Mouse (Mus musculus): Measurements from ENCODE around the gene Usp37.
"Not testable (repeated sequence)": the region's sequence is repeated elsewhere in the genome, so short reads cannot be mapped to it uniquely, and the experiment has no call there.

The Usp37 gene

DNA sequence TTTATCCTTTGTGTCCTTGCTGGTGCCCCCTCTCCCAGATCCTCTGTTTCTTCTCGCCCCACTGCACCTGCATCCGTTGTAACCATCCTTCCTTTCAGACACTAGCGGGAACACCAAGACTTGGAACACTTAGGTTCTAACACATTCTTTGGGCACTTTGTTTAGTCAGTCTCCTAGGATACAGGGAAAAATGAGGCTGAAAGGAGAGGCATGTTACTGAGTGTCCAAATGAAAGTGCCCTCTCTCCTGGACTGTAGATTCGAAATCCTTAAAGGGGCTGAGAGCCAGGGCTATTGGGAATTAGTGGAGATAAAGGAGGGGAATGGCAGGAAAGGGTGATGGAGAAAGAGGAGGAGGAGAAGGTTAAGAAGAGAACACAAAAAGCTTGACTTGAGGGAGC, at the start of gene Usp37:
Gene Usp37, minus strand, starts transcription at position 101 of the 400 bp plus-strand sequence.
- no peak for DNase-seq

DNA sequence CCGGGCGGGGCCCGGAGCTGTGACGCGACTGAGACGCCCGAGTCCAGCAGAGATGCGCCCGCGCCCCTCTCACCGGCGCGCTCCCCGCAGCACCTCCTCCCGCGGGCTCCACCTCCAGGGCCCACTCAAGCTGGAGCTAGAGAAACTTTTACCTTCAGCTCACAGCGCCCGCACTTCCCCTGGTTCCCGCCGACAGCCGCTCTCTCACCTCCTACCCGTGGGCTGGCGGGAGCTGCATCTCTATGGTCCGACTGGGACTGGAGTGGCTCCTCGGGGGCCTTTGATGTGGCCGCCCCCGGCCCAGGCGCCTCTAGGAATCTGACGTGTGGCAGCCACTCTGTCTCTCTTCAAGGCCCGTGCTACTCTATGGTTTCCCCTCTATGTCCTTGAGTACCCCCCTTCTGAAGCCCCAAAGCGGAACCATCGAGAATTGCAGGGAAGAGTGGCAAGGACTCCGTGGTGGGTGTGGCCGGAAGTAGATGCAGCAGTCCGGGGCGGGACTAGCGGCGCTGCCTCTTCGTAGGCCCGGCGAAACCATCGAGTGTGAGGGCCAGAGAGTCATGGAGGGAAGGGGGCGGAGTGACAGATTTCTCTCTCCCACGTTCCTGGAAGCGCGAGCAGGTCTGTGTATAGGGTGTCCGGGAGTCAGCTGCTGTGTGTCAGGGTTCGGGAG, 43.8 kb upstream of the Usp37 start, which contains the start of the genes Zfp142 and Bcs1l:
Gene Zfp142, minus strand, starts transcription at position 474 of the 673 bp plus-strand sequence.
Gene Bcs1l, plus strand, starts transcription at position 517 of the 673 bp plus-strand sequence.
- DNase-seq = peak; percentile 94 to 96

DNA sequence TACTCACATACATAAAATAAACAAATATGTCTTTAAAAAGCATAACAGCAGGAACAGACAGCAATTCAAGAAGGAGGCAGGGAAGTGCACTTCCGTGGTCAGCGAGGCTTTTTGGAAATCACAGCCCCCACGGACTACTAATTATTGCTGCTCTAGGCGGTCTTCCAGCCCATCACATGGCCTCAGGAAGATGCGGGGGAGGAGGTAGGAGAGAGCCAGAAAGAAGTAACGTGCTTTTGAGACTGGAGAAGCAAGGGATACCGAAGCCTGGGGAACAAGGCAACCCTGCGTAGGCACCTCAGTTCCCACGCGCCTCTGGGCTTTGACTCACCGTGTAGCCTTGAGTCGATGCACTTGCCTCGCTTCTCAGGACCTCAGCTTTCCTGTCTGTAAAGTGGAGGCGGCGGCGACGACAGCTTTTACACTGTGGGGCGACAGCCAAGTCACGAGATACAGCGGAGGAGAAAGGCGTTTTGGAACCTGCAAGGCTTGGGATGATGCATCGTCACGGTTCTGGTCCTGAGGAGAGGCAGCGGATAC, 43.2 kb upstream of the Usp37 start:
- no peak for DNase-seq

DNA sequence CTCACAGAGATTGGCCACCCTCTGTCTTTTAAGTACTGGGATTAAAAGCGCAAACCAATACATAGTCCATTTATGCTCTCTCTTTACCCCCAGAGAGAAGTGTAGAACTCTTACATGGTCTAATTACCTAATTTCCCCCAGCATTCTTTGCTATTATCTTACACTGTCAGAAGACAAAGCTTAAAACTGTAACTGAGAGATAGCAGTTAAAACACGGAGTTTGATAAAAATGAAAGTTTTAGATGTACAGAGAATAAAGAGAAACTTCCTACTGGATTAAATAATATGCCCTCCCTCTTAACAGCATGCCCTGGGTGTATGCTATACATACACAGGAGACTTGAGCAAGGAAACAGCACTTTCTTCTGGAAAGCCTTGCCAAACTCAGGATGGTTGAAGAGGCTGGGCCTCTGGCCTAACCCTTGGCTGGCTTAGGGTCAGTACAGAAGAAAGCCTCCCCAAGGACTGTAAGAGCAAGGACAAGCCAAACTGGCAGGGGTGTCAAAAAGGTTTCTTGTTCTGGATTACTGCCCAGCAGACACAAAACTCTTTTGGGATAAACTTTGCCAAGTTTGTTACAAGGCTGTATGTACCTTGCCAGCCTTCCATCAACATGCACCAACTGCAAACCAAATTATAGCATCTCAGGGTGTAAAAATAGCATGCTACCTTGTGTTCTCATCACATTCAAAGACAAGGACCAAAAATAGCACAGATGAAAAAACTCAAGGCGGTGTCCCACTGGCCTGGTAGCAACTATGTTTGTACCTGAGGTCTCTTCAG, 40.7 kb upstream of the Usp37 start:
- no peak for DNase-seq

DNA sequence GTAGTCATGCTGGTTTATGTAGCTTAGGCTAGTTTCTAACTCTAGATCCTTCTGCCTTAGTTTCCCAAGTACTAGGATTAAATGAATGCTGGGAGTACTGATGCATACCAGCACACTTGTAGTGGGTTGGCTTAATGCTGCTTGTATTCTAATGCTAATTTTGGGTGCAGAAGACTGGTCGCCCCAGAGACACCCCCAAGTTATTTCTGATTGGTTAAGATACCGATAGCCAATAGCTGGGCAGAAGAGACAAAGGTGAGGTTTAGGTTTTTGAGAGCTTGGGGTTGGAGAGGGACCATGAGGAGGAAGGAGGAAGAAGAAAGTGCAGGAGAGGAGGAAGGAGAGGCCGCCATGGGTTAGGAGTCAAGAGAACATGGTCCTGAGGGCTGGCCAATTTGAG, 38.5 kb upstream of the Usp37 start:
- no peak for DNase-seq

DNA sequence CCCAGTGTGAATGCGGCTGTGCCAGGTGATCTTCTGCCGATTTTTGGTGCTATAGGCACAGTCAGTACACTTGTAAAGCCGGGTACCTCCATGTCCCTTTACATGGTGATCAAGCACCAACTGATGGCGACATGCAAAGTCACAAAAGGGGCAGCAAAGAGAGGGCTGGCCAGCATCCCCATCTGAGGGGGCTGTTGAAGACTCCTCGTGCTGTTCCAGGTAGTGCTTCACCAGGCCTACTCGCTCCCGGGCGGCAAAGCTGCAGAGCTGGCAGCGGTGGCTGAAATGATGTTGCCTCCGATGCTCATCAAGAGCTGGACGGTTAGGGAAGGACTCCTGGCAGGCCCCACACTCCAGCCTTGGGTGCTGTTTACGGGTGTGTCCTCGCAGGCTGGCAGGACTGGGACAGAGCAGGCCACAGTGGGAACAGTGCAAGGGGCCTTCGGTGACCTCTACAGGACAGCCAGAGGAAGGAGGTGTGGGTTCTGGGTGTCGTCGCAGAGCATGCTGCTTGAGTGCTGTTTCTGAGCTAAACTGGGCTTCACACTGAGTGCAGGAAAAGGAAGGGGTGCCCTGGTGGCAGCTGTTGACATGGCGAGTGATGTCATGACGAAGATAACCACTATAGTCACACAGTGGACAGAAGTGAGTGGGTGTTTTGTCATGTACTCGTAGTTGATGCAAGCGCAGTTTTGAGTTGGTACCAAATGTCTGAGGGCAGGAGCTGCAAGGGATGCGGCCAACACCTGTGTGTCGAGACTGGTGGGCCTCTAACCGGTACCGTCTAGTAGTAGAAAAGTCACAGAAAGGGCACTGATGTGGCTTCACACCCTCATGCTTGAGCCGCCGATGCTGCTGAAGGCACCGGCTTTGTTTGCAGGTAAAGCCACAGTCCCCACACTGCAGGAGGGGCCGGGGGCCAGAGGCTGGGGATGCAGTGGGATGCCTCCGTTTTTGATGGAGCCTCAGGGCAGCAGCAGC, 25.9 kb upstream of the Usp37 start:
- DNase-seq = no peak

DNA sequence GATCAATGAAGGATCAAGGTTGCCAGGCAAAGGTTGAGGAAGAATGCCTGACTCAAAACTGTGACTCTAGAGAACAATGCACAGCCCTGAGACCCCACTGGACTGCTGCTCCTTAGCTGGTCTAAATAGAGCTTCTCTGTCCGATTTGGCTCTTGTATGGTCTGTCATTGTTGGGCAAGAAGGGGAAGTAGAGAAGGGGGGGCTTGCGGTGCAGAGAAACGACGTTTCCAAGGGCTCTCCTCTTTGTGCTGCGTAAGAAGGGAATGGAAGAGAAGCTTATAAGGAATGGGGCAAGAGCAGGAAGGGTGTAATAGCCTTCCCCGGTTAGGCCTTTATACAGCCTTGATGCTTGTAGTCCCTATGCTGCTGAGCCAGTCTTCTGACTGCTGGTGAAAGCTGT, 21.8 kb upstream of the Usp37 start:
- DNase-seq = no peak

DNA sequence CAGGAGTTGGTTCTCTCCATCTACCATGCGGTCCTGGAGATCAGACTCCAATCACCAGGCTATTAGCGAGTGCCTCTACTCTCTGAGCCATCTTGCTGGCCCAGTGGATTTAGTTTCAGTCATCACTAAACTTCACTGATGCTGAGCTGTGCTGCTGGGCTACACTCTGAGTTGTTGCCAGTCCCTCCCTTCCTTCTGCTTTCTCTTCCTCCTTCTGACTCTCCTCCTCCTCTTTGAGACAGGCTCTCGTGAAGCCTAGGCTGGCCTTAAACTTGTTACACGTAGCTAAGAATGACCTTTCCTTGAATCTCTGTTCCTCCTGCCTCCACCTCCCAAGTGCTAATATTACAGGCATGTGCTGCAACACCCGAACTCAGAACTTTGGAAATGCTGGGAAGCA, 15.0 kb upstream of the Usp37 start:
- no peak for DNase-seq

DNA sequence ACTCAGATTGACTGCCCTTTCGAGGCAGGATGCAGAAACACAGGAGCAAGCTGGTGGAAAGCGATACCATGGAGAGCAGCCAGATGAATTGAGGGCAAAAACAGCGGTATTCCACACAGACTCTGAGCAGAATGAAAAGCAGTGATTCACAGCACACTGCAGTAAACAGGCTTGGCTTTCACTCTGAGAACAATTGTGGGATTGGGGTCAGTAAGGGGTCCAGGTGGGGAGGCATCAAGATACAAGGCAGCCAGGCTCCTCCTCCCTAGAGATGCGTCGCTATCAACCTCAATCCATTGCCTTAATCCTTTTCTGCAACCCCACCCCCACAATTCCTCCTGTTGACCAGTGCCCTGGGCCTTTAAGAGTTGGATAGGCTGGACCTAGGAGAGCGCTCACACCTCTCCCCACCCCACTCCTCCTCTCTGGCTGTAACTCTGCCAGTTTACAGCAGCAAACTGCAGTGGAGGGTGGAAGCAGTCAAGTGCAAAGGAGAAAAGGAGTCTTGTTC, 1.6 kb downstream of the Usp37 start, which contains the start of gene Plcd4:
Gene Plcd4, plus strand, starts transcription at position 438 of the 511 bp plus-strand sequence.
- no peak for DNase-seq

DNA sequence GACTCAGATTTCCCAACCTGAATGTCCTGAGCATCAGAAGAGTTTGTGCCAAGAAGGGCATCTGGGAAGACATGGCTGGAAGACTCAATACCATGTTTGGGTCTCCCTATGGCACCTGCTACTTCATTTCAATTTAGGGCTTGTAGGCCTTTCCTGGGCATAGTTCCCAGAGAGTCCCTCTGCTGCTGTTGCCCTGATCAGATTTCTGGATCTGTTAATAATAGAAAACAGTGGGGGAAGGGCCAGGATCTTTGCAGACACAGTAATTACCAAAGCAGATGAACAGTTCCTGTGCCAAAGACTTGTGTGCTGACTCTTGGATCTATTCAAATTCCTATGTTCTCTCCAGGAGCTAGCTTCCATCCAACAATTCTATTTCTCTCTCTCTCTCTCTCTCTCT, 5.4 kb downstream of the Usp37 start:
- DNase-seq = no peak

DNA sequence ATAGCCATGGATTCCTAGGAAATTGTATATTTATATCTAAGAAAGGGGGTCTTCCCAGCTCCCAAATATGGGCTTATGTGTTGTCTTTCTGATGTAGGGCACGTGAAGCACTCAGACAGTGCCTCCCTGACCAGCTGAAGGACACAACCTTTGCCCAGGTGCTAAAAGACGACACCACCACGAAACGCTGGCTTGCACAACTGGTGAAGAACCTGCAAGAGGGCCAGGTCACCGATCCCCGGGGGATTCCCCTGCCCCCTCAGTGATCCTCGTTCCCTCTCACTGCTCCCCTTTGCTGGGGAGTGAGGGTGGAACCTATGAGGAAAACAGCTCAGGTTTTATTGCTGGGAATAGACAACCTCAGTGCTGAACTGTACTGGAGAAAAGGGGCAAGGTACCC, 15.5 kb downstream of the Usp37 start:
- DNase-seq = no peak

DNA sequence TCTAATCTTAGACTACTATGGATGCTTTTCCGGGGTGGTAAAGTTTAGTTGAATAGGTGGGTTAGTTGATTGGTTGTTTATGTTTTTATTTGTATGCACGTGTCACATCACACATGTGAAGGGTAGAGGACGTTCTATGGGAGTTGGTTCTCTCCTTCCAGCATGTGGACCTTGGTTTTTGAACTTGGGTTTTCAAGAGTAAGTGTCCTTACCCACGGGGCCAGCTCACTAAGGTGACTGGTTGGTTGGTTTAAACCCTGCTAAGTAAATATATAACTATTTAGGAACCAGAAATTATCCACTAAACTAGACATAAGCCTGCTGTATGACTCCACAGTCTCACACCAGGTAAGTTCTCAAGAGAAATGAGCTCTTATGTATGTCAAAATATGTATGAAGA, 19.3 kb downstream of the Usp37 start:
- DNase-seq = no peak

DNA sequence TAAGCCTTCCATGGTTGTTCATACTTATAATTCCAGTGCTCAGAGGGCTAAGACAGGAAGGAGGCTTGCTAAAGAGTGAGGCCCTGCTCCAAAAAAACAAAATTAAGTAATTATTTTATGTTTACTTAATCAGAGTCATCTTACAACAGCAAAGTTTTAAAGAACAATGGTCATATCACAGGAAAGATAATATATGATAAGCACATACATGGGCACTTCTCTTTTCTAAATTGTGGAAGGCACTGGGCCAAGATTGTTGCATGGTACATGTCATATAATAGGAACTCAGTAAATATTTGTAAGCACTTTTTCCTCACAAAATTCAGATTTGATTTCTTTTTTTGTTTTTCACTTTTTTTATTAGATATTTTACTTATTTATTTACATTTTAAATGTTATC, 24.2 kb downstream of the Usp37 start:
- DNase-seq = no peak

DNA sequence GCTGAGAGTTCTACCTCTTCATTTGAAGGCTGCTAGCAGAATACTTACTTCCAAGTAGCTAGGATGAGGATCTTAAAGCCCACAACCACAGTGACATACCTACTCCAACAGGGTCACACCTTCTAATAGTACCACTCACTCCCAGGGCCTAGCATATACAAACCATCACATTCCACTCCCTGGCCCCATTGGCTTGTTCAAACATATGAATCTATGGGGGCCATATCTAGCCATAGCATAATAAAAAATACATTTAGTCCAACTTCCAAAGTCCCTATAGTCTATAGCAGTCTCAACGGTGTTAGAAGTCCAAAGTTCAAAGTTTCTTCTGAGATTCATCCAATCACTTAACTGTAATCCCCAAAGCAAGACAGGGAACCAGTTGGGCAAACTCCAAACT, 31.1 kb downstream of the Usp37 start:
- not testable (repeated sequence) for DNase-seq

DNA sequence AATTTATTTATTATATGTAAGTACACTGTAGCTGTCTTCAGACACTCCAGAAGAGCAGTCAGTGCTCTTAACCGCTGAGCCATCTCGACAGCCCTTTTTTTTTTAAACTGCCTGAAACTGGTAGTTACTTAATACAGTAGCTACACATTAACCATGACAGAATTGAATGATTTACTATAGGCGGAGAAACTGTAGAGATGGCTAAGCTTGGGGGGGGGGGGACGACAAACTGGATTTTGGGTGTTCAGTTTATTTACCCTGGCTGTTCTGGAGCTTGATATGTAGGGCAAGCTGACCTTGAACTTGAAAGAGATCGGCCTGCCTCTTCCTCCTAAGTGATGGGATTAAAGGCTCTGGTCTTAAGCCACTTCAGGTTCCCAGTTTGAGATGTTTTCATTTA, 32.8 kb downstream of the Usp37 start:
- DNase-seq = no peak

DNA sequence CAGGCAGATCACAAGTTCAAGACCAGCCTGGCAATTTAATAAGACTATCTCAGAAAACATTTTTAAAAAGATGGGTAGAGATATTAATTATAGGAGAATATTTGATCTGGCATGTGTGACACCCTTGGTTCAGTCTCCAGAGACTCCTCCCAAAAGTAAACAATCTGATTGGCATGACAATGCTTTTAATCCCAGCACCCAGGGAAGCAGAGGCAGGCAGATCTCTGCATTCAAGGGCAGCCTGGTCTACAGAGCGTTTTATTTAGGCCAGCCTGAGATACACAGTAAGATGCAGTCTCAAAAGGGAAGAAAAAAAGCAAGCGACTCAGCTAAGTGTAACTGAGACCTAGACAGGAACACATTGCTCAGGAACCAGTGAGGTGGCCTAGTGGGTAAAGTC, 36.3 kb downstream of the Usp37 start:
- no peak for DNase-seq

DNA sequence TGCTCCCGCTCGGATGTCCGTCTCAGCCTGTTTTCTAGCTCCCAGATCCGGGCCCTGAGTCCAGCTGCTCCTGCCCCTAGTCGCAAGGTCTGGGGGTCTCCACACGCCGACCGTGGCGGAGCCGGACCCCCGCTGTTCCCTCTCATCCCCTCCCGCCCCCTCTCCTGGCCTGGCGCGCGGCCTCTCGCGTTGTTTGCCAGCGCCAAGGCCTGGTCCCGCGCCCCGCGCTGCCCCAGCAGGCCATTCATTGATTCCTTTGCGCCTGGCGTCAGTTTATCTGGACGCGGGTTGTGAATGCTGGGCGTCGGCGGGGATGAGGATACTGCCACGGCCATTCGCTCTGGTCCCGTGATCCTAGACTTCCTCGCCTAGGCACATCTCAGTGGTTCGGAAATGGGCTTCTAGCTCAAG, 37.6 kb downstream of the Usp37 start:
- no peak for DNase-seq

DNA sequence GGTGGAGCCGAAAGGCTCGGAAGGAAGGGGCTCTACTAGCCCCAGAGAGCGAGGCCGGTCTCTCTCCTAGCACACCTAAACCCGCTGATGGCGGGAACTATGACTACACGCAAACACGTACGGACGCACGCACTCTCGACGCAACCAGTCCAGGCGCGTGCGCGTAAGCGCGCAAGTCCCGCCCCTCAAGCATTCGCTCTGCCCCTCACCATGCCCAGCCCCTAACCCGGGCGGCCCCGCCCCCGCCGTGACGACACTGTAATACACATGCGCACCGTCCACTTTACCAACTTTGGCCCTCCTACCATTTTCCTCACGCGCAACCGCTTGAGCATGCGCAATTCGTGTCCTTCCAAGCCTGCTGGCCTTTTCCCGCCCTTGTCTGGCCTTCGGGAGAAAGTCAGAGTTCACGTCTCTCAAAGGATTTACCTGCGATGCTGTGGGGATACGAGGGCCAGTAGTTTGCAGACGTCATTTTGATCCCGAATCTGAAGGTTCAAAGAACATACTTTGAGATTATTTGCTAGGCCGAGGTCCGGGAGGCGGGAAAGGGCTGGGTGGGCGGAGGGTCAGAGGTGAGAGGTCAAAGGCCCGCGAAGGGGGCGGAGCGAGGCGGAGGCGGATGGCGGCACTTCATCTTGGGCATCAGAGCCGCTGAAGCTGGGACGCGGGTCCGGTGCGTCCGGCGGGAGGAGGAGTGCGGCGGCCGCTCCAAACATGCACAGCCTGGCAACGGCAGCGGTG, 38.2 kb downstream of the Usp37 start, which contains the start of gene Cnot9:
Gene Cnot9, plus strand, starts transcription at position 338 of the 744 bp plus-strand sequence.
- DNase-seq = peak; percentile 100

DNA sequence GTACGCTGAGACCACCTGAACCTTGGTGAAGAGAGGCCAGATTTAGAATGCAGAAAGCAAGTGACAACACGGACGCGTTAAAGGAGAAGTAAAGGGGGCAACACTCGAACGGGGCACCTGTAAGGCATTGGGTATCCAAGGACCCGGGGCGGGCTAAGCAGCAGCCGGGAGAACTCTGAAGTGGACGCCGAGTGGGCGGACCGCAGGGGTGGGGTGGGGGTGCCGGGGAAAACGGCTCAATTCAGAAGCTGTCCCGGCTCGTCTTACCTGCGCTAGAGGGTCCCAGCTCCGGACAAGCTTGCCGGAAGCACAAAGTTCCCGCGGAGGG, 38.7 kb downstream of the Usp37 start:
- DNase-seq = no peak

DNA sequence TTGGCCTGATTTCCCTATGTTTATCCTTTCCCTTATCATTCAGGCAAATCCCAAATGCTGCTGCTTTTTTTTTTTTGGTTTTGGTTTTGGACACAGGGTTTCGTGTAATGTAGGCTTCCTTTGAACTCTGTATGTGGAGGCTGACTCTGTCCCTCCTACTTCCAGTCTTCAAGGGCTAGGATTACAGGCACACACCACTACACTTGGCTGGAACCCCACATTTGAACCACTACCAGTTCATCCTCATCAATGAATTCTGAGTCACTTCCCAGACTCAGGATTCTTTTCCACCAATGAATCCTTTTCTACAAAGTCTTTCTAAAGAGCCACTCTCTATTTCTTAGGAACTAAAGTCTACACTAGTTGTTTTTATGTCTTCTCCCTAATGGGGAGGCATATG, 43.0 kb downstream of the Usp37 start:
- DNase-seq = no peak

DNA sequence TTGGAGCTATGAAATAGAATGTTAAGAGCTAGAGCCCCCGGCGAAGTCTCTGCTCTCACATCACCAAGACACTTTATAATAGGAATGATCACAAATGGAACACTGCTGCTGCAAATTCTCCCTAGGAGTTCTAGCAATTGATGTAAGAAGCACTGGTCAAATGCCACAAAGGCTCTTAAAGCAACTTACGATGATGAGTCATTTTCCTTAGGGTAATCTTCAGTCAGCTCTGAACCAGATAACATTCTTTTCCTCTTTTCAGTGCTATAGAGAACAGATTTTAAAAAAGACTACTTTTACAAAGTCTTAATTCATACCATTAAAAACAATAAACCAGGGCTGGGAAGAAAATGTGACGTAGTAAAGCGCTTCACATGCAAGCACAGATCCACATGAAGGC, 58.3 kb downstream of the Usp37 start:
- no peak for DNase-seq

DNA sequence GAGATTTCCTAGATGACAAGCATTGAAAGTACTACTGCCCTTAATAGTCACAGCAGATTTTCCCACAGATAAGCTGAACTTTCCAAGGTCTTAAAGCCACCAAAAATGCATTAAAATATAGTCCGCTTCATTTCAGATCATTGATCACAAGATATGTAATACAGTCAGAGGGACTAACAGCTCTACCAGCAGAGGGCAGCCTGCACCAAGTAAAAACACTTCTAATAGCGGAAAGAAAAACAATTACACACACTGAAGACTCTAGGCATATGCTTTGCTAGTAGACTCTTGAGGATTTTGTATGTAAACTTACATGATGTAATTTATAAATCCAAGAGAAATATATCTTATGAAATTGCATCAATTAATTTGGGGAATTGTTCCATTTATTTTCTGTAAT, 83.8 kb downstream of the Usp37 start:
- peak in 1 of 2 experiments; percentile 33 for DNase-seq

All from spleen, adult 18-20 months (tissue).